Mouse (Mus musculus): ENCODE measurements around the gene Inpp5a.

DNA sequence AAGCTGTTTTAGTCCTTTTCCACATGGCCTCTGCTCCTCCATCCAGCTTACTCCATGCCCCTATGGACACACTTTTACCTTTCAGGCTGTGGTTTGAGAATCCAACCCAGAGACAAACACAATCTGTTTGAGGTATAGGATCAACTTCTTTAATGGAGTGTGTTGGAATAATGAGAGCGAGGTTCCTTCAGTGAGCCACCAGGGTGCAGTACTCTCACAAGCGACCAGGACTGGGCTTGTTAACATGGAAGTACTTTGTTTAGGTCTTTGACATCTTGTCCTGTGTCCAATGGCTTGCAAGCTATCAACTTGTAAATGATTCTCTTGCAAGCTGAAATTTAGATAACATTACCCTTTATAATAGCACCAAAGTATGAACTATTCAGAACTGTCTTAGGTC, 104.0 kb downstream of the Inpp5a start:
- peak; percentile 72 for TF ChIP-seq CTCF (IDR thresholded peaks at IDR 0.05; ENCODE audit: low read depth)
- TF ChIP-seq EP300 (optimal IDR thresholded peaks at IDR 0.05), result no peak
